Mouse (Mus musculus): Measurements from ENCODE around the gene Duoxa1. TPM values are rescaled to one million over a fixed set of nuclear protein-coding genes. Genes with fewer than 3 reads are reported as not detected.

Gene Duoxa1
- polyA plus RNA-seq, 1 experiment: not detected

- H3K4me3 ChIP-seq (ENCODE audit: insufficient read depth, low read length): no peak overlapping the region
- TF ChIP-seq CTCF (IDR thresholded peaks at IDR 0.05; ENCODE audit: low read depth, low read length): no peak
- TF ChIP-seq POLR2A (IDR thresholded peaks at IDR 0.05; ENCODE audit: borderline replicate concordance, low read depth, low read length): no peak
- peaks cover 8% of the 10 kb centered on the region for H3K4me1 ChIP-seq (ENCODE audit: control insufficient read depth, insufficient read depth, low read length)
- no peak overlapping the region for H3K27ac ChIP-seq (ENCODE audit: insufficient read depth, low read depth, low read length)
These were observed 13.4 kb downstream of the Duoxa1 start for GRCm38 (mm10) chr2:122299911-122300655.

DNA sequence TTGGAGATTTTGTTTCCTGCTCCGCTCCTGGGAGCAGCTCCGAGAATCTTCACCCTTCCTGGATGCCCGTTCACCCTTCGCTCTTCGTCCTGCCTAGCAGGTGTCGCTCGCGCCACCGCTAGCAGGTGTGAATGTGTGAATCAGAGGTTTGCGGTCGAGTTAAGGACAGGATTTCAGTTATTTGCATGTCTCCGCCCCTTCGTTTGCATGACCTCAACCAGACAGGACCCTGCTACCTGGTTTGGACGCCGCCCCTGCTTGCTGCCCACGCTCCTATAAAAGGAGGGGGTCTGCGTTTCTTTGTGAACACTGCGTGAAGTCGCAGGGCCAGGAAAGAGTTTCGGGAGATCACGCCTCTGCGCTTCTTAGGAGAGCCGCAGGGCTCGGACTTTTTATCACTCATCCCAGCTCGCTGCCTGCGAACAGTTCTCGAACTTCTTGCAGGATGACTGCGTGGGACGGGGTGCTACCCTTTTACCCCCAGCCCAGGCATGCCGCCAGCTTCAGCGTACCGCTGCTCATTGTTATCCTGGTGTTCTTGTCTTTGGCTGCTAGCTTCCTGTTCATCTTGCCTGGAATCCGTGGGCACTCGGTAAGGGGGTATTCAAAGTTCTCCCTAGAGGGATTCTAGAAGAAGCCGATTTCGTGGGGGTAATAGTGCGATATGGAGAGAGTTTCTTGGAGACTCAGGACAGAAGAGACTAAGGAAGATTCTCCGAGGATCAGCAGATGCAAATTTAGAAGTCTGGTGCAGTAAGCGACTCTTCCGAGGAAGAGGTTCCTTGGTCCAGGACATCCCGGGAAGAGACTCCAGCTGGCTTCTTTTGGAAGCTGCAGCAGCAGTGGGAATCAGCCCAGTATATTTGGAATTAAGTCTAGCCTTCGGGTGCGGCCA is 14.7 kb downstream of the Duoxa1 start, which contains the start of gene Duoxa2:
Gene Duoxa2, plus strand, starts transcription at position 305 of the 895 bp plus-strand sequence.
- peak within 1 kb of the TSS; percentile 3; the same call in 1 of the 2 replicates for H3K4me3 ChIP-seq (ENCODE audit: insufficient read depth, low read length)
- no peak within 1 kb of the TSS for H3K27ac ChIP-seq (ENCODE audit: insufficient read depth, low read depth, low read length)
- H3K4me1 ChIP-seq (ENCODE audit: control insufficient read depth, insufficient read depth, low read length): peaks cover 6% of the 10 kb centered on the region
- no peak for TF ChIP-seq CTCF (IDR thresholded peaks at IDR 0.05; ENCODE audit: low read depth, low read length)
- no peak for TF ChIP-seq POLR2A (IDR thresholded peaks at IDR 0.05; ENCODE audit: borderline replicate concordance, low read depth, low read length)

DNA sequence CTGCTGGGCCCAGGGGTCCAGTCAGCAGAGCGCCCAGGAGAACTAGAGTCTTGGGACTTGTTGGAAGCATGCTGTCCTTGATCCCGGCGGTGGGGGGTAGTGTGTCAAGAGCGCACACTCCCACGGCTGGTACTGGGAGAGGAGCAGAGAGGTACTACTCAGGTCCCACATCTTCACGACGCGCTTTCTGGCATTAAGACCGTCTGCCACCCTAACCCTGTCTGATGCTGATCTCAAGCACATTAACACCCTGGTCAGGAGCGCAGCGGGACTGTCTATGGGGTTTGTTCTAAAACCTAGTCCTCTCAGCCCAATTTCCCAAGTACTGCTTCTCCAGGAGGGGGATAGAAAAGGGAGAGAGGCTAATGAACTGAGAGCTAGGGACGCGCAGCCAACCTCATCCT is 15.4 kb downstream of the Duoxa1 start, which contains the start of gene Duox2:
Gene Duox2, minus strand, starts transcription at position 354 of the 404 bp plus-strand sequence.
- no peak within 1 kb of the TSS for H3K27ac ChIP-seq (ENCODE audit: insufficient read depth, low read depth, low read length)
- H3K4me3 ChIP-seq (ENCODE audit: insufficient read depth, low read length): peak within 1 kb of the TSS; percentile 3; the same call in 1 of the 2 replicates
- TF ChIP-seq POLR2A (IDR thresholded peaks at IDR 0.05; ENCODE audit: borderline replicate concordance, low read depth, low read length): no peak
- no peak for TF ChIP-seq CTCF (IDR thresholded peaks at IDR 0.05; ENCODE audit: low read depth, low read length)
- peaks cover 6% of the 10 kb centered on the region for H3K4me1 ChIP-seq (ENCODE audit: control insufficient read depth, insufficient read depth, low read length)

DNA sequence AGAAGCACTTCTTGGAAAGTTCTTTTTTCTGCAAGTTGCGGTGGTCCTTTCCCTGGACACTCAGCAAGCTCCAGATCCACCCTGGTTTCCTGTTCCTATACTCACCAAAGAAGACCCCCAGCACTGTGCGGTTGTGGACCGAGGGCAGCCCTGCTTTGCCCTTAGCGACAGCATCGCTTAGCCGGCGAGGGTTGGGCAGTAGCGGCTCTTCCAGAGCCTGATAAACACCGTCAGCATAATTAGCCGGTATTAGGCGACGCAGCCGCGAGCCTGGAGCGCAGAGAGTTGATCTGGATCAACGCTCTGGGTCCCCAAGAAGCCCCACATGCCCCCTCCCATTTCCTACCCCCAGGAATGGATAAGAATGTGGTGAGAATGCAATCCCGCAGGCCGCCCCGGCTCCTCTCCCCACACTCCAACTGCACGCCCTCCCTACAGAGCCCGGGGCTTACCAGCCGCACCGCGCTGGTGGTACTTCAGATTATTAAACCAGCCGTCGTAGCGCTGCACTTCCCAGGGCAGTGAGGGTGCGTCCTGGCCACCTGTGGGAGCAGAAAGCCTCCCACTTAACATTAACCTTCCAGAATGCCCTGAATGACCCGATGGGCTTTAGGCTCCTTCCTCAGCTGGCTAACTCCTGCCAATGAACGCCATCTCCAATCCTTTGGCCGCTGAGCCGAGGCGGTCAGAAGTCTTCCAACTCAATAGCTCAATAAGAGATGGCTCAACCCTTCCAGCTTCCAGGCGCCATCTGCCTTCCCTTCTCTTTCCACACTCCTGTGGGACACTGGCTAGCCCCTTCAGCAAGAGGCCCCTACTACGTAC is 16.0 kb downstream of the Duoxa1 start:
- H3K4me3 ChIP-seq (ENCODE audit: insufficient read depth, low read length): no peak overlapping the region
- TF ChIP-seq POLR2A (IDR thresholded peaks at IDR 0.05; ENCODE audit: borderline replicate concordance, low read depth, low read length): no peak
- TF ChIP-seq CTCF (IDR thresholded peaks at IDR 0.05; ENCODE audit: low read depth, low read length): no peak
- H3K27ac ChIP-seq (ENCODE audit: insufficient read depth, low read depth, low read length): no peak overlapping the region
- H3K4me1 ChIP-seq (ENCODE audit: control insufficient read depth, insufficient read depth, low read length): peaks cover 6% of the 10 kb centered on the region

- TF ChIP-seq CTCF (IDR thresholded peaks at IDR 0.05; ENCODE audit: low read depth, low read length) (no peak), POLR2A (IDR thresholded peaks at IDR 0.05; ENCODE audit: borderline replicate concordance, low read depth, low read length) (no peak)
- Histone ChIP-seq H3K4me3 (ENCODE audit: insufficient read depth, low read length) (no peak overlapping the region), H3K27ac (ENCODE audit: insufficient read depth, low read depth, low read length) (no peak overlapping the region), H3K4me1 (ENCODE audit: control insufficient read depth, insufficient read depth, low read length) (no peaks in the 10 kb centered on the region)
These were observed 18.6 kb downstream of the Duoxa1 start for GRCm38 (mm10) chr2:122294916-122295315.

- Histone ChIP-seq H3K4me1 (ENCODE audit: control insufficient read depth, insufficient read depth, low read length) (no peaks in the 10 kb centered on the region), H3K4me3 (ENCODE audit: insufficient read depth, low read length) (no peak overlapping the region), H3K27ac (ENCODE audit: insufficient read depth, low read depth, low read length) (no peak overlapping the region)
- no peak for TF ChIP-seq POLR2A (IDR thresholded peaks at IDR 0.05; ENCODE audit: borderline replicate concordance, low read depth, low read length)
- TF ChIP-seq CTCF (IDR thresholded peaks at IDR 0.05; ENCODE audit: low read depth, low read length): no peak
These were observed 27.4 kb downstream of the Duoxa1 start for GRCm38 (mm10) chr2:122286137-122286536.

- H3K4me1 ChIP-seq (ENCODE audit: control insufficient read depth, insufficient read depth, low read length): no peaks in the 10 kb centered on the region
- no peak overlapping the region for H3K4me3 ChIP-seq (ENCODE audit: insufficient read depth, low read length)
- TF ChIP-seq POLR2A (IDR thresholded peaks at IDR 0.05; ENCODE audit: borderline replicate concordance, low read depth, low read length) (no peak), CTCF (IDR thresholded peaks at IDR 0.05; ENCODE audit: low read depth, low read length) (no peak)
- no peak overlapping the region for H3K27ac ChIP-seq (ENCODE audit: insufficient read depth, low read depth, low read length)
These were observed 29.4 kb downstream of the Duoxa1 start for GRCm38 (mm10) chr2:122284091-122284490.

GRCm38 (mm10) chr2:122278769-122279168 is 34.8 kb downstream of the Duoxa1 start:
- Histone ChIP-seq H3K4me3 (ENCODE audit: insufficient read depth, low read length) (no peak overlapping the region), H3K27ac (ENCODE audit: insufficient read depth, low read depth, low read length) (no peak overlapping the region), H3K4me1 (ENCODE audit: control insufficient read depth, insufficient read depth, low read length) (no peaks in the 10 kb centered on the region)
- TF ChIP-seq POLR2A (IDR thresholded peaks at IDR 0.05; ENCODE audit: borderline replicate concordance, low read depth, low read length) (no peak), CTCF (IDR thresholded peaks at IDR 0.05; ENCODE audit: low read depth, low read length) (no peak)

All from bone marrow macrophage, adult 2 months (primary cell).